Mouse (Mus musculus): ENCODE measurements around the gene Grm8.

GRCm38 (mm10) chr6:28102608-28103316 is 32.2 kb downstream of the Grm8 start:
- TF ChIP-seq CTCF (IDR thresholded peaks at IDR 0.05 in 2 of 3, conservative IDR thresholded peaks at IDR 0.05 in 1 of 3; ENCODE audit: control insufficient read depth in 1 of 3, insufficient read depth in 1 of 3, low read depth in 2 of 3, low read length in 3 of 3, poor library complexity in 1 of 3, severe bottlenecking in 1 of 3) (no peak), KAT2A (conservative IDR thresholded peaks at IDR 0.05; ENCODE audit: low read depth, low read length) (no peak), TCF12 (IDR thresholded peaks at IDR 0.05; ENCODE audit: low read depth, low read length) (no peak), ZMIZ1 (IDR thresholded peaks at IDR 0.05; ENCODE audit: low read depth, low read length) (no peak), BHLHE40 (IDR thresholded peaks at IDR 0.05; ENCODE audit: borderline replicate concordance, low read depth, low read length) (no peak), CHD2 (IDR thresholded peaks at IDR 0.05; ENCODE audit: low read length) (no peak), POLR2AphosphoS2 (IDR thresholded peaks at IDR 0.05; ENCODE audit: low read length) (no peak), ZNF384 (IDR thresholded peaks at IDR 0.05; ENCODE audit: low read depth, low read length) (no peak), POLR2A (IDR thresholded peaks at IDR 0.05; ENCODE audit: control insufficient read depth in 1 of 2, insufficient read depth in 1 of 2, low read depth in 1 of 2, low read length in 2 of 2, poor library complexity in 1 of 2) (no peak), POLR2AphosphoS5 (IDR thresholded peaks at IDR 0.05; ENCODE audit: borderline replicate concordance, low read depth, low read length) (no peak)

Measured in MEL (cell line).